8 mouse cellular contexts compared by ENCODE assay signal in the genomic region with DNA sequence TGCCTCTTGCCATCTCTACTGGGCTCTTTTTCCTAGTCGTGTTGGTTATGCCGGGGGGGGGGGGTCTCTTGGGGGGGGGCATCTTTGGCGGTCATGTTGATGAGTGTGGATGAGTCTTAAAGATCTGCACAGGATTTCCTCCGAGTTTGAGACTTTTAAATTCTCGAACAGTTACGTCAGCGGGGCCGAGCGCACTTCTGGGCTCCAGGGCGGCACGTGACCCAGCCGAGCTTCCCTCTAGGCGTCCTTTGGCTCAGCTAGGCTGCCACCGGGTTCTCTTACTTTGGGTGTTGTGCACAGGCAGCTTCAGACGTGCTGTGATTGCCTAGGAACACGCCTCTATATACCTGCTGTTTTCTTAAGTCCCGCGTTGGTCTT.
DNase-seq lines count a peak whose midpoint lies in the region; ATAC-seq lines count a peak whose summit lies in the region.

No protein-coding gene starts in this region.

- peak overlapping the region; percentile 98 for H3K27ac ChIP-seq in embryonic facial prominence, embryonic 10.5 days (replicated peaks)
- peak overlapping the region; percentile 99 for H3K27ac ChIP-seq in heart, embryonic 12.5 days (ENCODE audit: poor library complexity, severe bottlenecking)
- H3K27ac ChIP-seq in kidney, embryonic 16.5 days (ENCODE audit: low read length), result peak overlapping the region; percentile 86
- H3K27ac ChIP-seq in macrophage, result peak overlapping the region; percentile 58

- WGBS in embryonic facial prominence, embryonic 10.5 days, result under 1% methylated on average over 18 of the region's 18 CpGs
- WGBS in heart, embryonic 12.5 days, result under 1% methylated on average over 18 of the region's 18 CpGs
- WGBS in kidney, embryonic 16.5 days, result under 1% methylated on average over 18 of the region's 18 CpGs
- WGBS in macrophage (ENCODE audit: missing documents), result 2% methylated on average over 14 of the region's 18 CpGs

- H3K9ac ChIP-seq in heart, embryonic 12.5 days, result peak overlapping the region; percentile 92
- peak overlapping the region; percentile 86 for H3K9ac ChIP-seq in kidney, embryonic 16.5 days (replicated peaks; ENCODE audit: low read length)

- H3K27me3 ChIP-seq in embryonic facial prominence, embryonic 10.5 days (replicated peaks; ENCODE audit: low read depth, poor library complexity, severe bottlenecking), result no peaks in the 10 kb centered on the region
- no peaks in the 10 kb centered on the region for H3K27me3 ChIP-seq in heart, embryonic 12.5 days (replicated peaks)
- H3K27me3 ChIP-seq in kidney, embryonic 16.5 days (ENCODE audit: insufficient read depth, low read length), result no peaks in the 10 kb centered on the region

- no peaks in the 10 kb centered on the region for H3K36me3 ChIP-seq in embryonic facial prominence, embryonic 10.5 days (replicated peaks)
- H3K36me3 ChIP-seq in heart, embryonic 12.5 days, result no peaks in the 10 kb centered on the region
- no peaks in the 10 kb centered on the region for H3K36me3 ChIP-seq in kidney, embryonic 16.5 days (ENCODE audit: insufficient read depth, low read length)
- no peaks in the 10 kb centered on the region for H3K36me3 ChIP-seq in macrophage (ENCODE audit: inconsistent target)

- DNase-seq in layer of hippocampus, adult 11-12 months (ENCODE audit: low spot score), result peak; percentile 25
- no peak for DNase-seq in layer of hippocampus, adult 18-20 months (ENCODE audit: low spot score in 2 of 2)
- DNase-seq in embryonic facial prominence, embryonic 10.5 days (ENCODE audit: low spot score), result peak; percentile 84
- peak; percentile 84 for DNase-seq in skeletal muscle tissue, adult 2 months (ENCODE audit: low read depth, low spot score)
- no peak for DNase-seq in frontal cortex, adult 2 months (ENCODE audit: extremely low spot score in 1 of 2, low spot score in 1 of 2)

- ATAC-seq in heart, embryonic 12.5 days (ENCODE audit: insufficient number of reproducible peaks, low FRiP score), result peak; percentile 77
- peak; percentile 73 for ATAC-seq in kidney, embryonic 16.5 days (ENCODE audit: low FRiP score, low TSS enrichment)

- H3K4me2 ChIP-seq in heart, embryonic 12.5 days, result peak overlapping the region; percentile 75
- H3K4me2 ChIP-seq in kidney, embryonic 16.5 days (replicated peaks; ENCODE audit: low read depth, low read length), result peak overlapping the region; percentile 94

- H3K9me3 ChIP-seq in embryonic facial prominence, embryonic 10.5 days, result no peaks in the 10 kb centered on the region
- H3K9me3 ChIP-seq in heart, embryonic 12.5 days (replicated peaks), result no peaks in the 10 kb centered on the region
- H3K9me3 ChIP-seq in kidney, embryonic 16.5 days (ENCODE audit: low read length), result no peaks in the 10 kb centered on the region

- no peaks in the 10 kb centered on the region for H3K79me2 ChIP-seq in macrophage (ENCODE audit: inconsistent target)

- H3K4me3 ChIP-seq in embryonic facial prominence, embryonic 10.5 days, result peak overlapping the region; percentile 84
- H3K4me3 ChIP-seq in heart, embryonic 12.5 days, result peak overlapping the region; percentile 66
- peak overlapping the region; percentile 64 for H3K4me3 ChIP-seq in kidney, embryonic 16.5 days (ENCODE audit: low read length)
- peak overlapping the region; percentile 59 for H3K4me3 ChIP-seq in macrophage (ENCODE audit: inconsistent target)

- H3K4me1 ChIP-seq in embryonic facial prominence, embryonic 10.5 days, result peaks cover 52% of the 10 kb centered on the region
- H3K4me1 ChIP-seq in heart, embryonic 12.5 days (replicated peaks), result peaks cover 67% of the 10 kb centered on the region
- H3K4me1 ChIP-seq in kidney, embryonic 16.5 days (ENCODE audit: insufficient read depth, low read length), result peaks cover 30% of the 10 kb centered on the region

Comparison
In these comparisons a context has a peak if more than half of its experiments do, and no peak if none do; other contexts are left out.
1. DNase-seq: peak in layer of hippocampus, adult 11-12 months (single experiment), embryonic facial prominence, embryonic 10.5 days (single experiment) and skeletal muscle tissue, adult 2 months (single experiment); none in layer of hippocampus, adult 18-20 months (0 of 2) and frontal cortex, adult 2 months (0 of 2).
2. Peak in every context shown above with its lines, with median percentiles within 50 percentile points of each other: H3K27ac ChIP-seq and H3K4me3 ChIP-seq.